Mouse (Mus musculus) cerebellum, adult 11-12 months (tissue): ENCODE results near the gene Smim6.

Experiments used
- DNase-seq: peaks from one replicate; pipeline ENCODE4 v3.0.0; 2022

The Smim6 gene

DNA sequence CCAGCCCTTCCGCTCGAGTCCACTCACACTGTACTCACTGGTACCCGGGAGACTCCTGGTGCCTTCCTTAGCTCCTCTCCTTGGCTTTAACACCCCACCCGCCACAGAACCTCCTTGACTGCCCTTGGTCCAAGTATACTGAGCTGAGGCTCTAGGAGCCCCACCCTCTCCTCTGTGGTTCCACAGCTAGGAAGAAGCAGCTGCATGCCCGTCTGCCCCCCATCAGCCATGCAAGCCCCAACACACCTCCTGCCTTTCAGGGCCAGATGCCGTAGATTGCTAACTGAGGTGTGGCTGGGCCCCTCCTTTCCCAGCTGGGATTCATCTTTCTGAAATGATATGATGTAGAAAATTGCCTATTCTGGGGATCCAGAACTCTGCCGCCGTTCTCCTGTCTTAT lies 33.4 kb downstream of the Smim6 start:
- no peak for DNase-seq

GRCm38 (mm10) chr11:115946221-115946828 lies 34.5 kb downstream of the Smim6 start:
- DNase-seq: no peak

GRCm38 (mm10) chr11:115948316-115948715 lies 36.5 kb downstream of the Smim6 start:
- no peak for DNase-seq

DNA sequence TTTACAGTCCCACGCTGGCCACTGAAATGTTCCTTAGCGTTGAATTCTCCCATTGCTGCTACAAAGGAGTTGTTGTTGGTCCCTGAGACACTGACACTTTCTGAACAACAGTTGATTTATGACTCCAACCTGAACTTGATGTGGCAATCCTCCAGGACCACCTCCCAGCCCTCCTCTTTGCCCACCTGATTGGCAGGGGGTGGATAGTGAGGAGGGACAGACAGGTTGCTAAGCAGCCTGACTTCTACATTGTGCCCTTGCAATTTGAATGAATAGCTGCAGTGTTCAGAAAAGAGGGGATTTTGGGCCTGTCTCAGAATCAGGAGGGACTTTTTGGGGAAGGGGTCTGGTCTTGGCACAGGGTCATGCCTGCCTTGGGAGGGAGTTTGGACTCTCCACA lies 38.9 kb downstream of the Smim6 start:
- DNase-seq: no peak

DNA sequence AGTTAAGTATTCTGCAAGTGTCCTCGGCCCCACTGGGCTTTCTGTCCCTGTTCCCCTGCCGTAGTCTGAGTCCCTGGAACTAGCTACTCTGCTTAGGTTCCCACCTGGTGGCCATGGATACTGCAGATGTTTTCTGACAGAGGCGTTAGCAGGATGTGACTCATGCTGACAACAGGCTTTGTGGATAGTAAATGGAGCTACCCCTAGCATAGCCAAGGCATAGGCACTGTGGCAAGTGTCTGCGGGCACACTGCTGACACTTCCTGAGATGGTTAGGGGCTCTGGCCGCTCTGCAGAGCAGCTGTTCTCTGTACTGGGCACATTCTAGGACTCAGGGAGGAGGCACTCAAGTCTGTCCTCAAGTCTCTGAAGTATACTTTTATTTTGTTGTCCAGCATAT lies 42.9 kb downstream of the Smim6 start:
- no peak for DNase-seq

GRCm38 (mm10) chr11:115955195-115955858 lies 43.5 kb downstream of the Smim6 start:
- no peak for DNase-seq

DNA sequence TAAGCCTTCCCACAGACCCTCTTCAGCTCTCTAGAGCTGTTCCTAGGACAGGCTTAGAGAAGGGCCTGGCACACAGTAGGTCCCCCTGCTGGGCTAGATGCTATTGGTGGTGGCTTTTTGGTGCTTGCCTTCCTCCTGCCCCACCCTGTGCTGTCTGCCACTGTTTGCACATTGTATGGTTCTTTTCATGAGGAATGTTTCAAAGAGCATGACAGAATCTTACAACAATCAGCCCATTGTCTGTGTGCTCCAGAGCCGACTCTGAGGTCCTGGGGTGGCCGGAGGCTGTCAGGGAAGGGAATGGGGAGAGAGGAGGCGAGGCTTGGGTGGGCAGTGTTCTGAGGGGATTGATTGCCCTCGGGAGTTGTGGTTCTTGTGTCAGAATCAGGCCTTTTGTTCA lies 44.6 kb downstream of the Smim6 start:
- DNase-seq: no peak

- DNase-seq: no peak
Measured at GRCm38 (mm10) chr11:115957971-115958370, 46.2 kb downstream of the Smim6 start.

DNA sequence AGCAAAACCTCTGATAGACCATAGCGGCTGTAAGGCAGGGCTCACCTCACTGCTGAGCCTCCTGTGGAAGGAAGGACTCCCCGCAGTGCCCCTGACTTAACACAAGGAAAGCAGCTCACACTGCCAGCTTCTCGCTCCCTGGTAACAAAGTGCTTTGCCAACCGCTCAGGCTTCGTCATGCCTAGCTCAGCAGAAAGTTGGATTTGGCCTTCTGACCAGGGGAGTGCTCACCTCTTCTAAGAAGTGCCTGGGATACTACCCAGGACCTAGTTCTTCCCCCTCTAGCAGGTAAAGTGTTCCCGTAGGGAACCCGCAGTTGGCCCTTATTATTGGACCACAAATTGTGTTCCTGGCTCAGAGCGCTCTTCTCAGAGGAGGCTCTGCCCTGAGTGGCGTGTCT lies 47.2 kb downstream of the Smim6 start:
- no peak for DNase-seq

DNA sequence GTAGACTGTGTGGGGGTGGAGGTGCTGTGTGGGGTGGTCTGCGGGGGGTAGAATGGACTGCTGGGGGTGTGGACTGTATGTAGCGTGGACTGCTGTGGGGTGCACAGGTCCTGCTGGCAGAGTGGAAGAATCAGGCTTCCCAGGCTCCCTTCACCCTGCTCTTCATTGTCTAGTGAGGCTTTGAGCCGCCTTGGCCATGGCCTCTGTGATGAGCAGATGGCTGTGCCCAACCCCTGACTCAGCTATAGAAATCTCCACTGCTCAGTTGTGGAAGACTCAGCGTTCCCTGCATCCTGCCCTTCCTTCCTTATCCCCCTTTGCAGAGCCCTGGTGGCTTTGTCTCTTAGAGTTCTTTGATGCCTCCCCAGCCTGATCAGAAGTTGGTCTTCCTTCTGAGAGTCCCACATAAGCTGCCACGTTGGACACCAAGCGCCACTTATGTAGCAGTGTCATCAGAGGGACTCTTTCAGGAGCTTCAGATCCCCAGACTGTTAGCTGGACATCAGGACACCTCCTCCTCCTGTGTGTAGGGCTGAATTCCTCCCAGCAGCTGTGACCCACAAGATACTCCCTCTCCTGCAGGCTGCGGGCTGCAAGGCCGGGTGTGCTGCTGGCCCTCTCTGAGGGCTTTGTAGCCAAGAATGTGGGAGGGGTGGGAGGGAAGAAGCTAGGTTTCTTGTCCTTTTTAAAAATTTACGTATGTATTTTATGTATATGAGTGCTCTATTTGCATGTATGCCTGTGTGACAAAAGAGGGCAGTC lies 51.0 kb downstream of the Smim6 start:
- DNase-seq: no peak
